Mouse (Mus musculus): Measurements from ENCODE around the gene Paqr3. TPM values are rescaled to one million over a fixed set of nuclear protein-coding genes. Genes with fewer than 3 reads are reported as not detected.
A peak's percentile ranks its signal among the peaks of the same experiment; 100 is the strongest.

Paqr3 gene
- polyA plus RNA-seq, 1 experiment from 2014 or later: 0.57 TPM

- 85% methylated on average over 10 of the region's 10 CpGs for WGBS (ENCODE audit: insufficient replicate concordance)
- Histone ChIP-seq H3K36me3 (ENCODE audit: control insufficient read depth, insufficient read depth) (peaks cover 82% of the 10 kb centered on the region), H3K9me3 (replicated peaks; ENCODE audit: control insufficient read depth, low read length) (no peaks in the 10 kb centered on the region), H3K4me3 (ENCODE audit: low read depth, low read length) (no peak overlapping the region), H3K27me3 (ENCODE audit: control insufficient read depth, insufficient read depth, low read depth, low read length) (no peaks in the 10 kb centered on the region), H3K4me1 (ENCODE audit: control insufficient read depth, low read depth, low read length) (no peaks in the 10 kb centered on the region), H3K4me2 (ENCODE audit: low read depth, low read length) (no peak overlapping the region), H3K27ac (ENCODE audit: low read length) (no peak overlapping the region), H3K9ac (ENCODE audit: low read depth, low read length) (no peak overlapping the region)
- ATAC-seq (ENCODE audit: low read depth): no peak
These were observed 56.6 kb downstream of the Paqr3 start for GRCm38 (mm10) chr5:97054801-97055200.

- WGBS (ENCODE audit: insufficient replicate concordance): 66% methylated on average over 5 of the region's 5 CpGs
- no peak for ATAC-seq (ENCODE audit: low read depth)
- Histone ChIP-seq H3K36me3 (ENCODE audit: control insufficient read depth, insufficient read depth) (peaks cover 85% of the 10 kb centered on the region), H3K27me3 (ENCODE audit: control insufficient read depth, insufficient read depth, low read depth, low read length) (no peaks in the 10 kb centered on the region), H3K9me3 (replicated peaks; ENCODE audit: control insufficient read depth, low read length) (no peaks in the 10 kb centered on the region), H3K27ac (ENCODE audit: low read length) (no peak overlapping the region), H3K9ac (ENCODE audit: low read depth, low read length) (no peak overlapping the region), H3K4me1 (ENCODE audit: control insufficient read depth, low read depth, low read length) (no peaks in the 10 kb centered on the region), H3K4me2 (ENCODE audit: low read depth, low read length) (no peak overlapping the region), H3K4me3 (ENCODE audit: low read depth, low read length) (no peak overlapping the region)
These were observed 57.2 kb downstream of the Paqr3 start for GRCm38 (mm10) chr5:97054166-97054565.

- Histone ChIP-seq H3K27ac (ENCODE audit: low read length) (no peak overlapping the region), H3K4me2 (ENCODE audit: low read depth, low read length) (no peak overlapping the region), H3K27me3 (ENCODE audit: control insufficient read depth, insufficient read depth, low read depth, low read length) (no peaks in the 10 kb centered on the region), H3K9me3 (replicated peaks; ENCODE audit: control insufficient read depth, low read length) (no peaks in the 10 kb centered on the region), H3K36me3 (ENCODE audit: control insufficient read depth, insufficient read depth) (peaks cover 73% of the 10 kb centered on the region), H3K4me1 (ENCODE audit: control insufficient read depth, low read depth, low read length) (no peaks in the 10 kb centered on the region), H3K9ac (ENCODE audit: low read depth, low read length) (no peak overlapping the region), H3K4me3 (ENCODE audit: low read depth, low read length) (no peak overlapping the region)
- ATAC-seq (ENCODE audit: low read depth): 0 out of 2 replicates have a peak, but pooled peaks have one; percentile 8
- 91% methylated on average over 5 of the region's 5 CpGs for WGBS (ENCODE audit: insufficient replicate concordance)
These were observed 62.5 kb downstream of the Paqr3 start for GRCm38 (mm10) chr5:97048905-97049304.

GRCm38 (mm10) chr5:97046680-97047079 is 64.7 kb downstream of the Paqr3 start:
- H3K4me2 ChIP-seq (ENCODE audit: low read depth, low read length): no peak overlapping the region
- H3K36me3 ChIP-seq (ENCODE audit: control insufficient read depth, insufficient read depth): peaks cover 67% of the 10 kb centered on the region
- 91% methylated on average over 10 of the region's 10 CpGs for WGBS (ENCODE audit: insufficient replicate concordance)
- no peak overlapping the region for H3K9ac ChIP-seq (ENCODE audit: low read depth, low read length)
- no peak for ATAC-seq (ENCODE audit: low read depth)
- H3K27me3 ChIP-seq (ENCODE audit: control insufficient read depth, insufficient read depth, low read depth, low read length): no peaks in the 10 kb centered on the region
- no peak overlapping the region for H3K4me3 ChIP-seq (ENCODE audit: low read depth, low read length)
- no peaks in the 10 kb centered on the region for H3K4me1 ChIP-seq (ENCODE audit: control insufficient read depth, low read depth, low read length)
- H3K9me3 ChIP-seq (replicated peaks; ENCODE audit: control insufficient read depth, low read length): no peaks in the 10 kb centered on the region
- H3K27ac ChIP-seq (ENCODE audit: low read length): no peak overlapping the region

- Histone ChIP-seq H3K27me3 (ENCODE audit: control insufficient read depth, insufficient read depth, low read depth, low read length) (no peaks in the 10 kb centered on the region), H3K4me2 (ENCODE audit: low read depth, low read length) (no peak overlapping the region), H3K9me3 (replicated peaks; ENCODE audit: control insufficient read depth, low read length) (no peaks in the 10 kb centered on the region), H3K4me1 (ENCODE audit: control insufficient read depth, low read depth, low read length) (no peaks in the 10 kb centered on the region), H3K9ac (ENCODE audit: low read depth, low read length) (no peak overlapping the region), H3K4me3 (ENCODE audit: low read depth, low read length) (no peak overlapping the region), H3K27ac (ENCODE audit: low read length) (no peak overlapping the region), H3K36me3 (ENCODE audit: control insufficient read depth, insufficient read depth) (peaks cover 64% of the 10 kb centered on the region)
- 93% methylated on average over 7 of the region's 7 CpGs for WGBS (ENCODE audit: insufficient replicate concordance)
- ATAC-seq (ENCODE audit: low read depth): no peak
These were observed 66.1 kb downstream of the Paqr3 start for GRCm38 (mm10) chr5:97045260-97045659.

Other genes starting within 250 kb of the Paqr3 start
- 25.9 and 26.5 TPM in 2 replicates for gene Bmp2k, start 113.9 kb downstream of the Paqr3 start, polyA plus RNA-seq (2015; fragmentation: Nextera tagmentation; extraction: Ambion mirVana)

Data from liver, embryonic 16.5 days (tissue).